Mouse (Mus musculus): ENCODE data around the gene Ppt2. TPM values are rescaled to one million over a fixed set of nuclear protein-coding genes. Genes with fewer than 3 reads are reported as not detected.

The Ppt2 gene
- polyA plus RNA-seq, 1 experiment from 2014 or later, result 23.4 TPM

DNA sequence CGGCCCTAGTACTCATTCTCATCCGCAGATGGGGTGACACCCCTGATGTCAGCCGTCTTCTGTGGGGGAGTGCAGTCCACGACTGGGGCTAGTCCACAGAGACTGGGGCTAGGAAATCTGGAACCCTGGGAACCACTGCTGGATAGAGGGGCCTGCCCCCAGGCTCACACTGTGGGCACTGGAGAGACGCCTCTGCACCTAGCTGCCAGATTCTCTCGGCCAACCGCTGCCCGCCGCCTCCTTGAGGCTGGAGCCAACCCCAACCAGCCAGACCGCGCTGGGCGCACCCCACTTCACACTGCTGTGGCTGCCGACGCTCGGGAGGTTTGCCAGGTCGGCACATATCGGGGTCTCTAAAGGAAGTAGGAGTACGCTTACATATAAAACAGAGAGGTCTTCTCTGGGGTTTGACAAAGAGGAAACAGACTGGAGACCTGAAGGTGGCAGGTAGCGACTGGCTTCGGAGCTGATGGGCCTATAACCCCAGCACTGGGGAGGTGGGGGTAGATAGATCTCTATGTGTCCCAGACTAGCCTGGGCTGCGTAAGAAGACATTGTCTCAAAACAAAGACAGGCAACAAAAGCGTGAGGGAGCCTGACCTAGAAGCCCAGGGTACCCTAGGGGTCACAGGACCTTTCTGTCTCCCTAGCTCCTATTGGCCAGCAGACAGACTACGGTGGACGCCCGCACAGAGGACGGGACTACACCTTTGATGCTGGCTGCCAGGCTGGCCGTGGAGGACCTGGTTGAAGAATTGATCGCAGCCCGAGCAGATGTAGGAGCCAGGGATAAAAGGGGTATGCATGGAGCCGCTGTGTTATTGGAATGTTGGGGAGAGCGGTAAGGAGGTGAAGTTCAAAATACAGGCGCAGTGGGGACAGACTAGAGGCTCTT, 42.2 kb downstream of the Ppt2 start:
- no peaks in the 10 kb centered on the region for H3K9me3 ChIP-seq (ENCODE audit: control insufficient read depth, low read length)
- peak overlapping the region; percentile 85 for H3K9ac ChIP-seq (replicated peaks; ENCODE audit: low read length)
- no peaks in the 10 kb centered on the region for H3K36me3 ChIP-seq (ENCODE audit: control insufficient read depth, insufficient read depth, low read length)
- ATAC-seq (ENCODE audit: low FRiP score, low TSS enrichment) (peak; percentile 4; the same call in 1 of the 2 replicates), DNase-seq (peak; percentile 64)
- peak overlapping the region; percentile 69 for H3K4me3 ChIP-seq (replicated peaks; ENCODE audit: low read depth, low read length)
- no peaks in the 10 kb centered on the region for H3K27me3 ChIP-seq (ENCODE audit: control insufficient read depth, insufficient read depth, low read length)
- peaks cover 39% of the 10 kb centered on the region for H3K4me1 ChIP-seq (ENCODE audit: control insufficient read depth, insufficient read depth, low read length)
- peak overlapping the region; percentile 99 for H3K27ac ChIP-seq (replicated peaks; ENCODE audit: low read depth, low read length)
- WGBS, result 12% methylated on average over 32 of the region's 32 CpGs
- peak overlapping the region; percentile 98 for H3K4me2 ChIP-seq (ENCODE audit: low read length)

DNA sequence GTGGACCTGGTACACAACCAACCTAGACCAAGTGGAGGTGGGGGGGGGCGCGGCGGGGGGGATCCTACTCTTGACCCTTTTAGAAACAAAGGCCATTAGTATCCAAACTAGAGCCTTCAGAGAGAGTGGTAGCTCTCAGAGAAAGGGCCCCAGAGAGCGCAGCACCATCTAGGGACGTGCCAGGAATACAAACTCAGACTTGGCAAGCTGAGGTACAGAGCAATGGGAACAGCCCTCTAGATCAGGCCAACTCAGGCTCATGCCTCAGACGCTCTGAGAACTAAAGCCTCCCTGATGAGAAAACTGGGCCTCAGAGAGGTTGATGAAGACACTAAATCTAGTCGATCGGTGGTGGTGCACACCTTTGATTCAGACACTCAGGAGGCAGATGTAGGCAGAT, 43.2 kb downstream of the Ppt2 start:
- ATAC-seq (ENCODE audit: low FRiP score, low TSS enrichment), result no peak
- no peaks in the 10 kb centered on the region for H3K27me3 ChIP-seq (ENCODE audit: control insufficient read depth, insufficient read depth, low read length)
- no peaks in the 10 kb centered on the region for H3K36me3 ChIP-seq (ENCODE audit: control insufficient read depth, insufficient read depth, low read length)
- no peak overlapping the region for H3K4me2 ChIP-seq (ENCODE audit: low read length)
- peak overlapping the region; percentile 99; the same call in 1 of the 2 replicates for H3K27ac ChIP-seq (replicated peaks; ENCODE audit: low read depth, low read length)
- no peak overlapping the region for H3K9ac ChIP-seq (replicated peaks; ENCODE audit: low read length)
- peaks cover 30% of the 10 kb centered on the region for H3K4me1 ChIP-seq (ENCODE audit: control insufficient read depth, insufficient read depth, low read length)
- WGBS, result 87% methylated on average over 8 of the region's 8 CpGs
- H3K9me3 ChIP-seq (ENCODE audit: control insufficient read depth, low read length), result no peaks in the 10 kb centered on the region
- no peak for DNase-seq
- no peak overlapping the region for H3K4me3 ChIP-seq (replicated peaks; ENCODE audit: low read depth, low read length)

DNA sequence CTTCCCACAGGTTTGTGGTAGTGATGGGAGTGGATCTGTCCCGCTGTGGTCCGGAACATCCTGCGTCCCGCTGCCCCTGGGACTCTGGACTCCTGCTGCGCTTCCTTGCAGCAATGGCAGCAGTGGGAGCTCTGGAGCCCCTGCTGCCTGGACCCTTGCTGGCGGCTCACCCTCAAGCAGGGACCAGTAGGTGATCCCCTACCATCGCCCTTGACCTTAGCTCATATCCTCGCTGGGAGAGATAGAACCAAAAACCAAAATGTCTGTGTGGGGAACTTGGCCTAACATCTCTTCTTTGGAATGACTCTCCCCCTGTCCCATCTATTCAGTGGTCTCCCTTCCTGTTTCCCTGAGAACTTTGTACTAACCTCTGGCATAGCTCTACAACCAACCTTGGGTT, 44.5 kb downstream of the Ppt2 start:
- DNase-seq (no peak), ATAC-seq (ENCODE audit: low FRiP score, low TSS enrichment) (no peak)
- H3K4me2 ChIP-seq (ENCODE audit: low read length), result no peak overlapping the region
- H3K4me3 ChIP-seq (replicated peaks; ENCODE audit: low read depth, low read length), result no peak overlapping the region
- H3K9ac ChIP-seq (replicated peaks; ENCODE audit: low read length), result no peak overlapping the region
- WGBS, result 83% methylated on average over 8 of the region's 8 CpGs
- no peaks in the 10 kb centered on the region for H3K9me3 ChIP-seq (ENCODE audit: control insufficient read depth, low read length)
- peaks cover 24% of the 10 kb centered on the region for H3K4me1 ChIP-seq (ENCODE audit: control insufficient read depth, insufficient read depth, low read length)
- no peak overlapping the region for H3K27ac ChIP-seq (replicated peaks; ENCODE audit: low read depth, low read length)
- no peaks in the 10 kb centered on the region for H3K36me3 ChIP-seq (ENCODE audit: control insufficient read depth, insufficient read depth, low read length)
- H3K27me3 ChIP-seq (ENCODE audit: control insufficient read depth, insufficient read depth, low read length), result no peaks in the 10 kb centered on the region

DNA sequence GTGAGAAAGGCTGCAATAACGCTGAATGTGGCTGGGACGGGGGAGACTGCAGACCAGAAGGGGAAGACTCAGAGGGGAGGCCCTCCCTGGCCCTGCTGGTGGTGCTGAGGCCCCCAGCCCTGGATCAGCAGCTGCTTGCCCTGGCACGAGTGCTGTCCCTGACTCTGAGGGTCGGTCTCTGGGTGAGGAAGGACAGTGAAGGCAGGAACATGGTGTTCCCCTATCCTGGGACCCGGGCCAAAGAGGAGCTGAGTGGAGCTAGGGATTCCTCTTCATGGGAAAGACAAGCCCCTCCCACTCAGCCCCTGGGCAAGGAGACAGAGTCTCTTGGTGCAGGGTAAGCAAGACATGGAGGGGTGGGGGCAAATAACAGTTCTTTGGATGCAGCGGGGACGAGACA, 44.9 kb downstream of the Ppt2 start:
- Histone ChIP-seq H3K9ac (replicated peaks; ENCODE audit: low read length) (no peak overlapping the region), H3K4me1 (ENCODE audit: control insufficient read depth, insufficient read depth, low read length) (peaks cover 20% of the 10 kb centered on the region), H3K4me2 (ENCODE audit: low read length) (no peak overlapping the region), H3K36me3 (ENCODE audit: control insufficient read depth, insufficient read depth, low read length) (no peaks in the 10 kb centered on the region), H3K4me3 (replicated peaks; ENCODE audit: low read depth, low read length) (no peak overlapping the region), H3K27ac (replicated peaks; ENCODE audit: low read depth, low read length) (no peak overlapping the region), H3K9me3 (ENCODE audit: control insufficient read depth, low read length) (no peaks in the 10 kb centered on the region), H3K27me3 (ENCODE audit: control insufficient read depth, insufficient read depth, low read length) (no peaks in the 10 kb centered on the region)
- DNase-seq, result no peak
- no peak for ATAC-seq (ENCODE audit: low FRiP score, low TSS enrichment)
- WGBS, result 60% methylated on average over 7 of the region's 7 CpGs

DNA sequence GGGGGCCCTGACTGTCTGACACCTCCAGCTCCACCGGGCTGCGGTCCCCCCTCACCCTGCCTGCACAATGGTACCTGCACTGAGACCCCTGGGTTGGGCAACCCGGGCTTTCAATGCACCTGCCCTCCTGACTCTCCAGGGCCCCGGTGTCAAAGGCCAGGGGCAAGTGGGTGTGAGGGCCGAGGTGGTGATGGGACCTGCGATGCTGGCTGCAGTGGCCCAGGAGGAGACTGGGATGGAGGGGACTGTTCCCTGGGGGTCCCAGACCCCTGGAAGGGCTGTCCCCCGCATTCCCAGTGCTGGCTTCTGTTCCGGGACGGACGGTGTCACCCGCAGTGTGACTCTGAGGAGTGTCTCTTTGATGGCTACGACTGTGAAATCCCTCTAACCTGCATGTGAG, 45.8 kb downstream of the Ppt2 start:
- Histone ChIP-seq H3K4me1 (ENCODE audit: control insufficient read depth, insufficient read depth, low read length) (peaks cover 14% of the 10 kb centered on the region), H3K36me3 (ENCODE audit: control insufficient read depth, insufficient read depth, low read length) (no peaks in the 10 kb centered on the region), H3K27me3 (ENCODE audit: control insufficient read depth, insufficient read depth, low read length) (no peaks in the 10 kb centered on the region), H3K4me3 (replicated peaks; ENCODE audit: low read depth, low read length) (no peak overlapping the region), H3K9ac (replicated peaks; ENCODE audit: low read length) (no peak overlapping the region), H3K4me2 (ENCODE audit: low read length) (no peak overlapping the region), H3K9me3 (ENCODE audit: control insufficient read depth, low read length) (no peaks in the 10 kb centered on the region), H3K27ac (replicated peaks; ENCODE audit: low read depth, low read length) (no peak overlapping the region)
- no peak for DNase-seq
- ATAC-seq (ENCODE audit: low FRiP score, low TSS enrichment), result no peak
- WGBS, result 88% methylated on average over 12 of the region's 12 CpGs

DNA sequence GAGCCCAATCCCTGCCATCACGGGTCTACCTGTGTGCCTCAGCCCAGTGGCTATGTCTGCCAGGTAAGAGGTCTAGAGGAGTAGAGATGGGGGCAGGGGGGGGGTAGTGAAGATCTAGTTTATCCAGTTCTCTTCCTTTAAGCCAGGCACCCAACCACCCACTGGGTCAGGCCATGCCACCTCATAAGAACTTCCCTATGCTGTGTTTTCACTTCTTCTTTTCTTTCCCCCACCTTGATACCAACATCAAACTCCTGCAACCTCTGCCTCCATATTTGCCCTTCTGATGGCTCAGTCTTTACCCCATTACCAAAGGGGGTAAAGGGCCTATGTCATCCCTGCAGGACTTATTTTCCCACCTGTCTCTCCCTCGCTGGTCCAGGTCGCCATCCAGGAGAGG, 50.2 kb downstream of the Ppt2 start:
- no peak for ATAC-seq (ENCODE audit: low FRiP score, low TSS enrichment)
- DNase-seq, result no peak
- H3K9me3 ChIP-seq (ENCODE audit: control insufficient read depth, low read length), result no peaks in the 10 kb centered on the region
- H3K27me3 ChIP-seq (ENCODE audit: control insufficient read depth, insufficient read depth, low read length), result no peaks in the 10 kb centered on the region
- H3K9ac ChIP-seq (replicated peaks; ENCODE audit: low read length), result no peak overlapping the region
- 91% methylated on average over 3 of the region's 3 CpGs for WGBS
- H3K4me1 ChIP-seq (ENCODE audit: control insufficient read depth, insufficient read depth, low read length), result no peaks in the 10 kb centered on the region
- H3K27ac ChIP-seq (replicated peaks; ENCODE audit: low read depth, low read length), result no peak overlapping the region
- no peaks in the 10 kb centered on the region for H3K36me3 ChIP-seq (ENCODE audit: control insufficient read depth, insufficient read depth, low read length)
- H3K4me3 ChIP-seq (replicated peaks; ENCODE audit: low read depth, low read length), result no peak overlapping the region
- H3K4me2 ChIP-seq (ENCODE audit: low read length), result no peak overlapping the region

DNA sequence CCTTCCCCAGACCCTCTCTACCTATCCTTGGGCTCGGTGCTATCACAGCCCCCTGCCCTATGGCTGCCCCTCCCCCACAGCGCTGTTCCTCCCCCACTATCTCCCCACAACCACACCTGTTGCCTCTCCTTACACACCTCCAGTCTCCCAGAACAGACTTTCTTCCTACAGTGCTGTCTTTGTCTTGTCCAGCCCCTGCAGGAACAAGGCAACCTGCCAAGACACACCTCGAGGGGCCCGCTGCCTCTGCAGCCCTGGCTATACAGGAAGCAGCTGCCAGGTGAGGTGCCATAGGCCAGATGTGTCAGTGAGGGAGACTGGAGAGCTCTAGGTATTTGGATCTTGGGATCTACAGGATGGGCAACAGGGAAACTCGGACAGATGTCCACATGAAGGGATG, 51.7 kb downstream of the Ppt2 start:
- Histone ChIP-seq H3K4me1 (ENCODE audit: control insufficient read depth, insufficient read depth, low read length) (no peaks in the 10 kb centered on the region), H3K9me3 (ENCODE audit: control insufficient read depth, low read length) (no peaks in the 10 kb centered on the region), H3K4me3 (replicated peaks; ENCODE audit: low read depth, low read length) (no peak overlapping the region), H3K27ac (replicated peaks; ENCODE audit: low read depth, low read length) (no peak overlapping the region), H3K9ac (replicated peaks; ENCODE audit: low read length) (no peak overlapping the region), H3K4me2 (ENCODE audit: low read length) (no peak overlapping the region), H3K27me3 (ENCODE audit: control insufficient read depth, insufficient read depth, low read length) (no peaks in the 10 kb centered on the region), H3K36me3 (ENCODE audit: control insufficient read depth, insufficient read depth, low read length) (no peaks in the 10 kb centered on the region)
- ATAC-seq (ENCODE audit: low FRiP score, low TSS enrichment) (no peak), DNase-seq (no peak)
- WGBS, result 71% methylated on average over 5 of the region's 5 CpGs

DNA sequence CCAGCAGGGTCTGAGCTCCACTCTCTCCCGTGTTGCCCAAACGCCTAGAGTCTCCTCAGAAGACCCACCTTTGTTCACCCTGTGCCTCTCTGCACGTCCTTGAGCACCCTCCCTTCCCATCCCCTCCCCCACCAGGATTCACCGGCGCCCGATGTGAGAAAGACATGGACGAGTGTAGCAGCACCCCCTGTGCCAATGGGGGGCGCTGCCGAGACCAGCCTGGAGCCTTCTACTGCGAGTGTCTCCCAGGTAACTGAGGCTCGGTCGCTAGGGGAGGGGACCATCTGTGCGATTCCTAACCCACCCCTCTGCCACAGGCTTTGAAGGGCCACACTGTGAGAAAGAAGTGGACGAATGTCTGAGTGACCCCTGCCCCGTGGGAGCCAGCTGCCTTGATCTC, 55.9 kb downstream of the Ppt2 start:
- no peaks in the 10 kb centered on the region for H3K9me3 ChIP-seq (ENCODE audit: control insufficient read depth, low read length)
- no peaks in the 10 kb centered on the region; the same call in 1 of the 2 replicates for H3K27me3 ChIP-seq (ENCODE audit: control insufficient read depth, insufficient read depth, low read length)
- ATAC-seq (ENCODE audit: low FRiP score, low TSS enrichment) (no peak), DNase-seq (no peak)
- WGBS, result 9% methylated on average over 15 of the region's 15 CpGs
- no peak overlapping the region for H3K4me2 ChIP-seq (ENCODE audit: low read length)
- H3K27ac ChIP-seq (replicated peaks; ENCODE audit: low read depth, low read length), result no peak overlapping the region
- no peak overlapping the region for H3K4me3 ChIP-seq (replicated peaks; ENCODE audit: low read depth, low read length)
- H3K4me1 ChIP-seq (ENCODE audit: control insufficient read depth, insufficient read depth, low read length), result no peaks in the 10 kb centered on the region
- no peak overlapping the region for H3K9ac ChIP-seq (replicated peaks; ENCODE audit: low read length)
- H3K36me3 ChIP-seq (ENCODE audit: control insufficient read depth, insufficient read depth, low read length), result no peaks in the 10 kb centered on the region

DNA sequence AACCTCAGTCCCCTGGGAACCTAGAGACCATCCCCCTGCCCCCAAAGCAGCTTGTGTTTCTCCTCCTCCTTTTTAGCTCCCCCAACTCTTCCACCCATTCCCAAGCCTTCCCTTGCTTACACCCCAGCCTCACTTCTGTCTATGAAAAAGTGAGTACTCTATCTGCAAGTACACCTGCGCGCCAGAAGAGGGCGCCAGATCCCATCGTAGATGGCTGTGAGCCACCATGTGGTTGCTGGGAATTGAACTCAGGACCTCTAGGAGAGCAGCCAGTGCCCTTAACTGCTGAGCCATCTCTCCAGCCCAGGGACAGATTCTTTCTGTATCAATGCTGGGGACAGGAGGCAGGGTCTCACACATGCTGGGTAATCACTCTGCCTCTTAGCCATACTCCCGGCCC, 56.4 kb downstream of the Ppt2 start:
- no peaks in the 10 kb centered on the region for H3K36me3 ChIP-seq (ENCODE audit: control insufficient read depth, insufficient read depth, low read length)
- H3K4me2 ChIP-seq (ENCODE audit: low read length), result no peak overlapping the region
- H3K9me3 ChIP-seq (ENCODE audit: control insufficient read depth, low read length), result no peaks in the 10 kb centered on the region
- WGBS, result 15% methylated on average over 5 of the region's 5 CpGs
- H3K27me3 ChIP-seq (ENCODE audit: control insufficient read depth, insufficient read depth, low read length), result no peaks in the 10 kb centered on the region; the same call in 1 of the 2 replicates
- no peaks in the 10 kb centered on the region for H3K4me1 ChIP-seq (ENCODE audit: control insufficient read depth, insufficient read depth, low read length)
- DNase-seq (no peak), ATAC-seq (ENCODE audit: low FRiP score, low TSS enrichment) (no peak)
- H3K9ac ChIP-seq (replicated peaks; ENCODE audit: low read length), result no peak overlapping the region
- no peak overlapping the region for H3K27ac ChIP-seq (replicated peaks; ENCODE audit: low read depth, low read length)
- H3K4me3 ChIP-seq (replicated peaks; ENCODE audit: low read depth, low read length), result no peak overlapping the region
